Mouse (Mus musculus) cerebral cortex, adult 2 months (tissue): ENCODE results near the gene Col13a1.

Source experiments
- WGBS: fragments of 180-500 bp; shearing (Covaris S2); methylation state at CpG from one replicate; pipeline ENCODE4 v1.1.7; 2018; 5-methylcytosine and 5-hydroxymethylcytosine counted together

Gene Col13a1

DNA sequence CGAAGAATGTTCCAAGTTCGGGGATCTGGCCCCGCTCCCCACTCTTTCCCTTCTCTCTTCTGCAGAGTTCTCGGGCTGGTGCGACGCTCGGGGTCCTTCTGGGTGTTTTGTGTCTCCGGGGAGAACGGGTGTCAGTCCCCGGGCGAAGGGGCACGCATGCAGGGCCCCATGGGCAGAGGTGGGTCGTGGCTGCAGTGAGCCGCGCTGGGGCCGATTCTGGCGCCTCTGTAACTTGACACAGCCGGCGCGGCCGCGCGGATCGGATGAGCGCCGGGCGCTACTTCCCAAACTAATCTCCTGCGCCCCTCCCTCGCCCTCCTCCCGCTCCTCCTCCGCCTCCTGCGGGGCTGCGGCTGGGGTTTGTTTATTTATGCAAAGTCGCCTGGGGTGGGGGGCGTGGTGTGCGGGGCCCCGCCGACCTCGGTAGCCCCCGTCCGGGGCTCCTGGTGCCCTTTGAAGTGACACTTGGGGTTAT is at the start of gene Col13a1:
TSS of gene Col13a1 (minus strand) at position 243 of the 475 bp plus-strand sequence.
- WGBS: under 1% methylated on average over 41 of the region's 41 CpGs

DNA sequence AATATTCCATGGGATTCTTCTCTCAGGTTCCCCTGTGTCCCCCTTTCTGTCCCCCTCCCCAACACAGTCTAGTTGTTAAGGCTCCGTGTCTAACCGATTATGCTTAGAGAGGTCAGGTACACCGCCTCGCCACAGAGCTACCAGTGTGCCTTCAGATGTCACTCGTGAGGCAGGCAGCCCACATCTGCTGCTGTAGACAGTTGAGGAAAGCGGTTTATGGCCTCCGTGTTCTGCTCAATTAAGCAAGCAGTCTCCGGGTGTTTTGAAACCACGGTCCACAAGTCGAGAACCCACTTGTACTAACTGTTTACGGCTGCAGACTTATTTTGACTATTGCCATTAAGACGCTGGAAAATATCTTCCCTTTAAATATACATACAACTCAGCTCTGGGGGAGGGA is 48.8 kb upstream of the Col13a1 start:
- WGBS: 91% methylated on average over 12 of the region's 12 CpGs

DNA sequence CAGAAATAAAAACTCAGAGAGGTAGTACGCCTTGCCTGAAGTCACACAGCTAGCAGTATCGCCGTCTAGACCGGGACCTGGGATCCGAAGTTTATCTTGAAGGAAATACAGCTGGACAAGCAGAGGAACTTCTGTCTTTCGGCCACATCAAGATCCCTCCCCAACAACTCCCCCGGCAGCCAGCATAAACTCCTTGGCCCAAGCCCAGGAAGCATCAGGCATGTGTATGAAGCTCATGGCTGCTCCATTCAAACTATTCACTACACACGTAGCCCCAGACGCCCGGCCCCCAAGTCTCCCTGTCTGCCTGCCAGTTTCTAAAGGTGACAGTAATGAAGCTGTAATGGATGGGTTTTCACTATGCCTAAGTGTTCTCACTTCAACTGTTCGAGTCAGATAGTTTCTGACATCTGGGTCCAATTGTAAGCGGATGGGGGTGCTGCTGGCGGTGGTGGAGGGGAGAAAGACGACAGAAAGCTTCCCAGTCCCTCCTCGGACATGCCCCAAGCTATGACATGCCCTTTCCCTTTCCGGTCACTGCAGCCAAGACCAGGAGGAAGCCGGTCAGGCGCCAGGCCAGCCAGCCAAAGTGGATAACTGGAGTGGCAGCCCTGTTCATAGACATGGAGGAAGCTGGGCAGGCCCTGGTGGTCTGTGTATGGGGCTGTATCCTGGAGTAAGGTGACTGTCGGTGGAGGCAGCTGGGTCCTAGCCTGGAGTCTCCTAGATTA is 45.1 kb upstream of the Col13a1 start:
- WGBS: 46% methylated on average over 19 of the region's 19 CpGs

DNA sequence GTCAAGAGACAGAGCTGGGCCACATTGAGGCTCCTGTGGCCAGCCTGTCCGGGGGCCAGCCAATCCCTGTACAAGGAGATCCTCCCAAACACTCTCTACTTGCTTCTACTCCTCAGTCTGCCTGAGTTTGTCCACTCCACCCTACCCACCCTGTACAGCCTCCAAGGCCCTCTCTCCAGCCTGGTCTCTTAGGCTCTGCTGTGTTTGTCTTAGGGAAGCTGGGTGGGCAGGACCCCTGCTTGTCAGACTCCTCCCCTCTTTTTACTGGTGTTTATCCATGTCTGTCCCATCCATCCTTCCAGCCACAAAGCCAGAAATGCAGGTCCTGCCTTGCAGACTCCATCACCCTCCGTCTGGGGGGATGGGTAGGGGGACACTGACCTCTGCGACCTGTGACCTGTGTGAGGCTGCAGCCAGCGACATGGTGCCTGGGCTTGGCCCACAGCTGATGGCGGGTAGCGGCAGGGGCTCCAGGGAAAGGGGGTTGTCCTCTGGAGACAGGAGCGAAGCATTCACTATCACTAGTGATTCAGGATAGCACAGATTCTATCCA is 41.2 kb upstream of the Col13a1 start:
- 51% methylated on average over 7 of the region's 7 CpGs for WGBS

DNA sequence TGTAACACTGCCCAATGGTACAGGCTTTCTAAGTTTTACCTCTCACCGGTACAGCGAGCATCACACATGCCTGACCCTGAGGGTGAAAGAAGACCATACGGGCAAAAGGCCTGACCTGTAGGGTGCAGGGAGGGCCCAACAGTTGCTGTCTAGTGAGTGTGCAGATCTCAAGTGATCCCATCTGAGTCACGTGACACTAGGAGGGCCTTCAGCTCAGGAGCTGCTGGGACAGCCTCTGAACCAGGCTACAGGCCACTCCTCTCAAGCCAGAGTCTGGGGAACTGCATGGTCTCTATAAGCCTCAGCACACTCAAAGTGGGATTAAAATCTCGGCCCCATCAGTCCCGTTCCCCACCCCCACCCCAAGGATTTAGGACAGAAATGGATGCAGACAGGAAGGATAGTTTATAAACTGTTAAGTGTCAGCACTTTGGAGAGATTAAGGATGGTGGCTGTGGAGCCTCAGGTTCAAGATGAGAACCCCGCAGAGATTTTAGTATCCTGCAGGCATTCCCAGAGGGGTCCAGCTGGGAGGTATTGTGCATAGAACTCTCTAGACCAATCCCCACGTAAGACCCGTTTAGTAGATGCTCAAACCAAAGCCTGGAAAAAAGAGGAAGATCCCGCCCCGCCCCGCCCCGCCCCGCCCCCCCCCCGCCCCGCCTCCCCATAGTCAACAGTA is 40.6 kb upstream of the Col13a1 start:
- WGBS: 35% methylated on average over 16 of the region's 16 CpGs

DNA sequence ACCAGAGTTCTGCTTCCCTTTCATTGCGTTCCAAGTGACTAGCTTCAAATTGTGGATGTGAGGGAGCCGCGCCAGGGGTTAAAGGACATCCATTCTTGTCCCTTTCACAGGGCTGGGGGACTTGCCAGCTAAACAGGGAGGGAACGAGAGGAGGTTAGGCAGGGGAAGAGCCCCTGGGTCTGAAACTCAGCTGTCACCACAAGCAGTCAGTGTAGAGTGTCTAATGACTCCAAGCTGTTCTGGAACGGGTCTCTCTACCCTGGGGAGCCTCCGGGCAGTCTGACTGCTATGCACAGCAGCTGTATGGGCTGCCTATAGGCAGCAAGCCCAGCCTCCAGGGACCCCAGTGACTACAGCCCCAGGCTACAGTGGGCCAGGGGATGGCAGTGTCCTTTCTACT is 38.0 kb upstream of the Col13a1 start:
- WGBS: 68% methylated on average over 6 of the region's 6 CpGs

DNA sequence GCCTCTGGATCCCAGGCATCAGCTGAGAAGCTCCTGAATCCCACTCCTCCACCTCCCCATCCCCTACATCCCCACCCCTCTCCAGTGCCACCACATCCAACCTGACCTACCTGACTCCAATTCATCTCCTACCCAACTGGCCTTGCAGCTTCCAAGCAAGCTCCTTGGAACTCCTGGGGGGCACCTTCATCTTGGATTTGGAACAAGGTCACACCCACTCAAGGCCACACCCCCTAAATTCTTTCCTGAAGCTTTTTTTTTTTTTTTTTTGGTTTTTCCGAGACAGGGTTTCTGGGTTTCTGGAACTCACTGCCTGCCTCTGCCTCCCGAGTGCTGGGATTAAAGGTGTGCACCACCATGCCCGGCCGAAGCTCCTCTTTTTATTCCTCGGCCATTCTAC is 34.3 kb upstream of the Col13a1 start:
- WGBS: 91% methylated on average over 5 of the region's 5 CpGs

DNA sequence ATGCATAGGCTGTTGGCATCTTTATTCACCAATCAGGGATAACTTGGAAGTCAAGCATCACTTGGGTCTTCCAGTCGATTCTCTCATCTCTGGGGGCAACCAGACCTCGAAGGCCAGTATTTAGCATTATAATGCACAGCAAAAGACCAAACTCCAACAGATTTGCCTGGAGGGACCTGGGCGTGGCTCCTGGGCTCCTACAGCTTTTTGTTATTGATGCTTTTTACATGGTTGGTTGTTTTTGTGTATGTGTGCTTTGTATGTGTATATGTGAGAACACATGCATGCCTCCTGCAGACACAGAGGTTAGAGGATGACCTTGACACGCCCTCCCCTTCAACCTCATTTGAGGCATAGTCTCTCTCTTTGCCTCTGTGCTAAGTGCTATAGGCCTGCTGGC is 33.5 kb upstream of the Col13a1 start:
- 84% methylated on average over 4 of the region's 4 CpGs for WGBS

DNA sequence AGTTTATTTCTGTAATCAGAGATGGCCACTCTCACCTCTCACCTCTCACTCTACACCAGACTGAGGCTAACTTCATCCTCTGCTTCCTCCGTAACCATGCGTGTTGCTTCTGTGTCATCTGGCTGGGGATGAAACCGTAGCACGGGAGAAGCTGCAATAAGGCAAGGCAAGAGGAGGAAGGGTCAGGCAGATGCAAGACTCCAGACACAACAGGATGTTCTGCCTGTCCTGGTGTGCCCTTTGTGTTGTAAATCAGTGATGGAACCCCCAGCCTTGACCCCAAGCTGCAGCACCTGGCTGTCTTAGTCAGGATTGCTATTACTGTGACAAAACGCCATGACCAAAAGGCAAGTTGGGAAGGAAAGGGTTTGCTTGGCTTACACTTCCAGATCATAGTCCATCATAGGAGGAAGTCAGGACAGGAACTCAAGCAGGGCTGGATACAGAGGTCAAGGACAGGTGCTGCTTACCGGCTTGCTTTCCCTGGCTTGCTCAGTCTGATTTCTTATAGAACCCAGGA is 31.1 kb upstream of the Col13a1 start:
- WGBS: 87% methylated on average over 6 of the region's 6 CpGs

DNA sequence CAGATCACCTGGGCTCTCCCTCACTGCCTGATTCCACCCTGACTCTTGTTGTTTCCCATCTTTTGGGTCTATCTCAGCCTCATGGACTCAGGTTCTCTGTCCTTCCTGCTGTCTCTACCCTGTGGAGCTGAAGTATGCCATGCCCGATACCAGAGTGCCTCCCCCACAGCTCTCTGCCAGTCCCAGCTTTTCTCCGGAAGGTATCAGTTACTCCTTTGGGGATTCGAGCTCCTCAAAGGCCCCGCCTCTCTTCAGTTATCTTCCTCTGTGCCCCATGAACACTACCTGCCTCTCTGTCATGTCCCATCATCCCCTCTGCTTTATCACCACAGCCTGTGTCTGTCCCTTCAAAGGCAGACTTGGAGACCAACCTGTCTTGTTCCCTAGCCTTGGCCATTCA is 29.1 kb upstream of the Col13a1 start:
- WGBS: 79% methylated on average over 4 of the region's 4 CpGs

DNA sequence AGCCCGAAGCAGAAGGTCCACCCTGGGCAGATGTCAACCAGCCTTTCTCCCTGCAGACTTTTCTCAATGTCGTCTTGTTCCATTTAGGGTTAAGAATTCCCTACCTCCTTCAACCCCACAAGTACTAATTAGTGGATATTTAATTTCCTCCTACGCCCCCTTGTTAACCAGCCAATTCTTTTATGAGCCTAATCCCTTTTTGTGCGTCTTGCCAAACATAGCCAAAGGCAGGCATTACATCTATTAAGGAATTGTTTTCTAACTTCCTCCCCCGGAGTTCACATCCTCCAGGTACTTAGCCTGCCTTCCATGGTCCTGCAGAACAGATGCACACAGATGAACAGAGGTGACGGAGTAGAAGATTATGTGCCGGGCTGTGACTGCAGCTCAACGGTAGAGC is 27.5 kb upstream of the Col13a1 start:
- 55% methylated on average over 8 of the region's 8 CpGs for WGBS

DNA sequence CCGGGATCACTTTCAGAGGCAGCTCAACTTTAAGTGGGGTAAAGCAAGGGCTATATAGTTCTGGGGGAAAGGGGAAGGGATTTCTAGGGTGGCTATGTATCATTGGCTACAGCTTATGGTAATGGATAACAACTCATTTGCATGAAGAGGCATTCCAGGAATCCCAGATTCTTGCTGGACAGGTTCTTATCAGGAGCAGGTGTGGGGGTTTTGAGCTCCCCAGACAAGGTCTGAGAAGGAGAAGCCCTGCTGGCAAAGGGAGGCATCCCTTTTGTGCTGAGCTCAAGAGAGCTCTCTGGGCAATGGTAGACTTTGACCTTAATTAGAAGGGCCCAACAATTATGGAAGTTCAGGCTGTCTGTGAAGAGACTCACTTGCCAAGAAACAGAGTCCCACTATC is 21.3 kb upstream of the Col13a1 start:
- WGBS: 91% methylated on average over 1 of the region's 1 CpGs

DNA sequence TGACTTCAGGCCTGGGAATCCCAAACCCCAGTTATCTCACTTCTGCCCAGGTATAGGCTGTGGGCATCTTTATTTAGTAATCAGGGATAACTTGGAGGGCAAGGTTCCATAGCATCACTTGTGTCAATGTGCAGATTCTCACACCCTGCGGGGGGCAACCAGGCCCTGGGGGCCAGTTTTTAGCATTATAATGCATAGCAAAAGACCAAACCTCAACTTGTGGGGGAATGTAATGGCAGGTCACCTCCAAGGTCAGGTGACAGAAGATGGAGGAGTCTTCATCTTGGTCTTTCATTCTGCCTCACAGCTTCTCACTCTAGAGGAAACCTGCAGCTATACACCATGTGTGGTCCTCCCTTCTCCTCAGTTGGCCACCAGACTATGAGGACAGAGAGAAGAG is 20.9 kb upstream of the Col13a1 start:
- 84% methylated on average over 1 of the region's 1 CpGs for WGBS

DNA sequence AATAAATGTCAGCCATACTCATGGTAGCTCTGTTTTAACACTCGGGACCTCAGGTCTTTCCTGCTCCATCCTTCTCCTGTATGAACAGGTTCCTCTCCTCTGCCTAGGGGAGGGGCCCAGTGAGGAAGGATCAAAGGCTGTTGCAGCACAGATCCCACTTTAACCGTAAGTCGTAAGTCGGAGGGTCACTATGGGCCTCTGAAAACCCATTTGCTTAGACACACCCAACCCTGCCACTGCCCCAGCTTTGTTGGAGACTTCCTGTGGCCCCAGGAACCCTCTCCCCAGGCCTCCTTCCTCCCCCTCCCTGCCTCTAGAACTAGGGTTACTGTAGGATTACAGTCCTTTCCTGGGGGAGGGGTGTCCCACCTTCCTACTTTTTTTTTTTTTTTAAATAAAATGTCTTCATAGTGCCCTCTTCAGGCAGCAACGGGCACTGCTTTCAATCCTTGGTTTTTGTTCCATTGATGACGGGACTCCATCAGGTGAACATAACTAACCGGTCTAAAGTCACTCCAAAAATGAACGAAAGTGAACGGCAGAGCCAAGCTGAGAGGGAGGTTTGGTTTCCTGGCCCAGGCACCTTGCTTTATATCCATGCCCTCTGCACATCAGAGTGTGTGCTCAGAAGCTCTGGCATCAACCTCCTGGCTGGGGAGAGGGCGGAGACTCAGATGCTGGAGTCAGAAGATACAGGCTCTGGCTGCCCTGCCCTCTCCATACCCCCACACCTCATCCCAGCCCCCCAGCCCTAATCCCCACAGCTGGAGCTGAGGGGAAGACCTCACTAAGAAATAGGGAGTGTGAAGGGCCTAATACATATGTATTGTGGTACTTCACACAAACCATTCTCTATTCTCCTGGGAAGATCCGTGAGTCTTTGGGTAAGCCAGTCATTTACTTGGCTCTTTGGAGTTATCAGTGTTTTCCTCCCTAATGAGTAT is 12.8 kb upstream of the Col13a1 start:
- WGBS: 36% methylated on average over 11 of the region's 11 CpGs

DNA sequence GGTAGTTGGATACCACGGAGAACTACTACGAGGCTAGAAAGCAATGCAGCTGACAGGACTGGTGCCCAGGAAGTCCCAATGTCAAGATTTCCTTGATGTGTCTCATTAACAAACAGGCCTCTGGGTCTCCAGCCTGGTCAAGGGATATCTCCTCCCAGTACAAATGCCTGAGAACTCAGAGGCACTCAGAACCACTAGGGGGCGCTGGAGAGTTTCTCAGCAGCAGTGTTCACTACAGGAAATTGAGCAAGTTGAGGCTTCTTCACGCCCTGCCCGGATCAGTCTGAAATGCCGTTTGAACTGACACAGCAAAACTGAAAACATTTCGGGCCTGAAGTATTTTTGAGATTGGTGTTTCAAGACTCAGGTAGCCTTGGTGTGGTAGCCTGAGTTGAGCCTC is 1.5 kb upstream of the Col13a1 start:
- WGBS: 3% methylated on average over 7 of the region's 7 CpGs

DNA sequence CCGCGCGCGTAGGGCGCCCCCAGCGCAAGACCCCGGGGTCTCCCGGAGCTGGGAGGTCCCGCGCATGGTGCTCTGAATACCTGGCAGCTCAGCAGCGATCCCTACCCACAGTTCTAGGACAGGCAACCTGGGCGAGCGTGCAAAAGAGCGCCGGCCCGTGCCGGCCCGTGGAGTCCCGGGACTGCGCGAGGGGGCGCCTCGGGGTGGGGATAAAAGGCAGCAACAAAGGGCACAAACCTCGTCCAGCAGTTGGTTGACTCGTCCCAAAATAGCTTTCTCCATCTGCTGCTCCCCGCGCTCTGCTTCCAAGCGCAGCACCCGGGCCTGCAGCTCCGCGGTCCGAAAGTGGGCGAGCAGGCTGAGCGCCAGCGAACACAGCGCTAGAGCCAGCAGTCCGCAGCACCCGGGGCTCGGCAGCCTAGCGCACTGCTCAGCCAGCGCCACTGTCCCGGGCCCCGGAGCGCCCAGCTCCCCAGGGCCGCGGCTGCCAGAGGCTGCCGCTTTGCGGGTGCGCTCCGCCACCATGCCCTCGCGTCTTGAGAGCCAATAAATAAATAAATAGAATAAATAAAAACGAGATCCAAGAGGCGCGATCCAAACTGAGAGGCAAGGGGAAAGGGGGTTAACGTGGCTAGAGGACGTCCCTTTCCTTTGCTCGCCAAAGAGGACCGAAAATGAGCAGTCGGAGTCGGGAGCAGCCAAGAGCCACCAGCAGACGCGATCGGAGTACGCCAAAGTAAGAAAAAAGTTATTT is 619 bp downstream of the Col13a1 start:
- 1% methylated on average over 65 of the region's 65 CpGs for WGBS

DNA sequence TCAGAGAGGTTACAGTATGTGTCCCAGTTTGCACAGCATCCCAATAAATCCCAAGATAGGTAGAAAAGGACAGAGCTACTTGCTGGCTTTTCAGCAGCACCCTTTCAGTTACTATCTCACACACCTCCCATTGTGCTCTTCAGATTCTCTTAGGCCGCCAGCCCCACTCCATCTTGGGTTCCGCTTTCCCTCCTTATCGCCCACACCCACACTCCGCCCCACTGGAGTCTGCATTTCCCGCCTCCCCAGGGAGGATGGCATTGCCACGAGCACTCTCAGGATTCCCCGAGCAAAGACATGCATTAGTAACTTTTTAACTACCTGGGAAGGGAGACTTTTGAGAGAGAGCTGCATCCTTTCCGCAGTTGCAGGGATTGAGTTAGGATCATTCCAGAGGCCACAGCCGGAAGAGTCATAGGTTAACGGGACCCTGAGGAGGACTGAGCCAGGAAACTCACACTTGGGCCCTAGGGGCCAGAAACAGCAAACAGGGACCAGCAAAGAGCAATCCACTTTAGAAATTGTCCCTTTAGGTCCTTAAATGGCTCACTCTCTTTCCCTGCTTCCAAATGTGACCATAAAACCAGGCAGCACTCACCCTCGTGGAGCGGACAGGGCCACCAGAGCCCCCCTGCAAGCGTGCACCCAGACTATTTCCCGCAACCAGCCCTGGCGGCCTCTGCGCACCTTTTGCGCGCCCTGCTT is 1.4 kb downstream of the Col13a1 start:
- 12% methylated on average over 18 of the region's 18 CpGs for WGBS

DNA sequence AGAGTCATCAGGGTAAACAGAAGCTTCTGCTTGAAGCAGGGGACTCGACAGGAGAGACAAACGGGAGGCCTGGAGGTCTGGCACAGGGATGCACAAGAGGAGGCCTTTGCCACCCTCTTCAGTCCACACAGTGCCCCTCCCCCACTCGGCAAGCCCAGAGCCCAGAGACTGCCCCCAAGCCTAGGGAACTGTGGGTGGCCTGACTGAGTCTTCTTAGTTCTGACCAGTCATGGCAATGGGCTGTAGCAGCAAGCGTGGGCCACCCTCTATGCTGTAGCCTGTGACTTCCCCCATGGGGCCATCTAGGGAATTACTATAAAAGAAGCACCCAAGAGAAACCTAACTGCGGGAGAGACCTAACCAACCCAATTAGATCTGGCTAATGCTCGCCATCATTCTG is 1.9 kb downstream of the Col13a1 start:
- 24% methylated on average over 6 of the region's 6 CpGs for WGBS

DNA sequence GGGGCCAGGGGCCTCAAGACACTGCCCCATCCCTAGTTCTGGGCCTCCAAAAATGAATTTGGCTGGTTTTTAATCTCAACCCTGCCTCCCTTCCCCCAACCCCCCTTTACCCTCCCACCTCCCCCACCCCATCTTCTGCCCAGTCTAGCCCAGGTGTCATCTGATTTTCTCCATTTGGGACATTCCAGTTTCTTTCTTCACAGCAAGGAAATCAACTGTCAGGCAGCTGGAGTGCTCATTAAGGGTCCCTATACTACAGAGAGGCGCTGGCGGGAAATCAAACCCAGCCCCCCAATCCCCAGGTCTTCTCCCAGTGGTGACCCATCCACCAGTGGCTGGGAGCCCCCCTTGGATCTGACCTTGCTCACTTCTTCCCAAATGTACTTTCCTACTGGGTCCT is 4.3 kb downstream of the Col13a1 start:
- WGBS: 94% methylated on average over 2 of the region's 2 CpGs

DNA sequence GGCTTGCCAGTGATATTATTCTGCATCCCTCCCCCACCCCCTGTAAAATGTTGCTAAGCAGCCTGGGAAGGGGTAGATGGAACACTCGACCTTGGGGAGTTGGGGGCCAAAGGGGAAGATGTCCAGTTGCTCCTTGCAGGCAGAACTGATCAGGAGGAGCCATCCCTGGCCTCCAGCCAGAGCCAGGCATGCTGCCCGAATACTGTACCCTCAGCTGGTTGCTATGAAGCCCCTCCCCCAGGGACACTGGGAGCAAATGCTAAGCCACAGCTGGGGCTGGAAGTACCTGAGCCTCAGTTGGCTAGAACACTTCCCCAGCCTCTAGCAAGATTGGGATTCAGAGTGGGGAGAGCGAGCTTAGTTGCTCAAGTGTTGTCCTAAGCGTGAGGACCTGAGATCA is 6.9 kb downstream of the Col13a1 start:
- 32% methylated on average over 4 of the region's 4 CpGs for WGBS
